In genomic region chr8:46991081-46991480, GRCm38 (mm10) we compare ENCODE assay signal across 20 mouse cellular contexts. TPM values are rescaled to one million over a fixed set of nuclear protein-coding genes. Genes with fewer than 3 reads are reported as not detected.
DNase-seq lines count a peak whose midpoint lies in the region; ATAC-seq and TF ChIP-seq lines count a peak whose summit lies in the region.
"Had no signal": no experiment of that assay in that cellular context is flagged by ENCODE, and none has a peak within 500 bp of the region (broad histone marks: within the 10 kb centered on the region; RNA-seq: fewer than 3 reads in every experiment).

No protein-coding gene starts in this region.

- H3K36me3 ChIP-seq in heart, postnatal 0 days (replicated peaks; ENCODE audit: control insufficient read depth, insufficient read depth, low read length) = no peaks in the 10 kb centered on the region
- no peaks in the 10 kb centered on the region for H3K36me3 ChIP-seq in lung, embryonic 16.5 days (ENCODE audit: control insufficient read depth, insufficient read depth, low read length)
- no peaks in the 10 kb centered on the region for H3K36me3 ChIP-seq in lung, postnatal 0 days (ENCODE audit: insufficient read depth, low read length)
- H3K36me3 ChIP-seq: heart, embryonic 12.5 days; lung, embryonic 15.5 days; midbrain, embryonic 10.5 days had no signal

- no peak overlapping the region for H3K27ac ChIP-seq in heart, postnatal 0 days (ENCODE audit: low read depth)
- H3K27ac ChIP-seq in lung, embryonic 16.5 days (ENCODE audit: low read length) = no peak overlapping the region
- H3K27ac ChIP-seq in lung, postnatal 0 days (ENCODE audit: low read length) = no peak overlapping the region
- H3K27ac ChIP-seq: forebrain, embryonic 13.5 days; lung, embryonic 15.5 days; midbrain, embryonic 10.5 days had no signal

- ATAC-seq in heart, postnatal 0 days (ENCODE audit: insufficient read depth, low read depth) = peak; percentile 47; the same call in 1 of the 2 replicates
- peak; percentile 47; the same call in 1 of the 2 replicates for ATAC-seq in lung, embryonic 16.5 days (ENCODE audit: low read depth)
- ATAC-seq in lung, postnatal 0 days = peak; percentile 92
- ATAC-seq in erythroblast, adult 5-6 weeks (replicated peaks; ENCODE audit: low FRiP score, poor library complexity, severe bottlenecking) = no peak
- ATAC-seq: forebrain, embryonic 13.5 days; hindbrain, embryonic 16.5 days had no signal

- TF ChIP-seq CTCF in heart, postnatal 0 days (IDR thresholded peaks at IDR 0.05; ENCODE audit: low read depth) = no peak
- no peak for TF ChIP-seq CTCF in lung, adult 2 months (IDR thresholded peaks at IDR 0.05; ENCODE audit: insufficient read depth, low read length)
- TF ChIP-seq CTCF in lung, postnatal 0 days (IDR thresholded peaks at IDR 0.05) = no peak

- no peaks in the 10 kb centered on the region for H3K4me1 ChIP-seq in heart, postnatal 0 days (ENCODE audit: control insufficient read depth, insufficient read depth)
- 0 out of 2 replicates have a peak, but pooled peaks cover 5% of the 10 kb centered on the region for H3K4me1 ChIP-seq in lung, embryonic 16.5 days (replicated peaks; ENCODE audit: control insufficient read depth, insufficient read depth, low read length)
- H3K4me1 ChIP-seq in lung, adult 2 months (ENCODE audit: control insufficient read depth, insufficient read depth, low read length) = peaks cover 3% of the 10 kb centered on the region; the same call in 1 of the 2 replicates
- H3K4me1 ChIP-seq in lung, postnatal 0 days (ENCODE audit: insufficient read depth, low read depth, low read length) = no peaks in the 10 kb centered on the region
- H3K4me1 ChIP-seq: heart, embryonic 12.5 days; midbrain, embryonic 10.5 days had no signal

- H3K27me3 ChIP-seq in heart, postnatal 0 days (ENCODE audit: control insufficient read depth, insufficient read depth, low read length) = no peaks in the 10 kb centered on the region
- H3K27me3 ChIP-seq in lung, embryonic 16.5 days (ENCODE audit: control insufficient read depth, insufficient read depth, low read depth, low read length) = no peaks in the 10 kb centered on the region
- no peaks in the 10 kb centered on the region for H3K27me3 ChIP-seq in lung, postnatal 0 days (replicated peaks; ENCODE audit: insufficient read depth, low read length)
- H3K27me3 ChIP-seq: forebrain, embryonic 13.5 days; heart, embryonic 12.5 days; lung, embryonic 15.5 days had no signal

- H3K9me3 ChIP-seq in heart, postnatal 0 days (replicated peaks; ENCODE audit: control insufficient read depth, low read length) = no peaks in the 10 kb centered on the region
- no peaks in the 10 kb centered on the region for H3K9me3 ChIP-seq in lung, embryonic 16.5 days (ENCODE audit: control insufficient read depth, low read length)
- H3K9me3 ChIP-seq in lung, postnatal 0 days (ENCODE audit: low read length) = no peaks in the 10 kb centered on the region
- H3K9me3 ChIP-seq: forebrain, embryonic 13.5 days; heart, embryonic 12.5 days; lung, embryonic 15.5 days; midbrain, embryonic 10.5 days had no signal

- no peak overlapping the region for H3K9ac ChIP-seq in heart, postnatal 0 days (replicated peaks; ENCODE audit: low read depth, low read length)
- H3K9ac ChIP-seq in lung, embryonic 16.5 days (ENCODE audit: low read length) = no peak overlapping the region
- no peak overlapping the region for H3K9ac ChIP-seq in lung, postnatal 0 days (replicated peaks; ENCODE audit: low read depth)
- H3K9ac ChIP-seq: forebrain, embryonic 13.5 days; heart, embryonic 12.5 days; lung, embryonic 15.5 days had no signal

- WGBS in heart, postnatal 0 days = 35% methylated on average over 5 of the region's 5 CpGs
- WGBS in lung, embryonic 16.5 days = 40% methylated on average over 5 of the region's 5 CpGs
- 36% methylated on average over 5 of the region's 5 CpGs for WGBS in lung, adult 2 months
- whole genome bisulfite sequencing in lung, postnatal 0 days = 42% methylated on average over 5 of the region's 5 CpGs

- H3K4me3 ChIP-seq in heart, postnatal 0 days (ENCODE audit: low read depth, low read length) = no peak overlapping the region
- no peak overlapping the region for H3K4me3 ChIP-seq in lung, embryonic 16.5 days (ENCODE audit: low read length)
- H3K4me3 ChIP-seq in lung, adult 2 months (replicated peaks; ENCODE audit: extremely low read depth, low read depth, low read length) = no peak overlapping the region
- no peak overlapping the region for H3K4me3 ChIP-seq in lung, postnatal 0 days (ENCODE audit: low read depth, low read length)
- H3K4me3 ChIP-seq: forebrain, embryonic 13.5 days; heart, embryonic 12.5 days; lung, embryonic 15.5 days; midbrain, embryonic 10.5 days had no signal

- H3K4me2 ChIP-seq in heart, postnatal 0 days (ENCODE audit: low read depth, low read length) = no peak overlapping the region
- no peak overlapping the region for H3K4me2 ChIP-seq in lung, embryonic 16.5 days (ENCODE audit: low read depth, low read length)
- H3K4me2 ChIP-seq in lung, postnatal 0 days (replicated peaks; ENCODE audit: low read depth, low read length) = no peak overlapping the region
- H3K4me2 ChIP-seq: forebrain, embryonic 13.5 days; heart, embryonic 12.5 days; lung, embryonic 15.5 days had no signal

- intact Hi-C loops in heart, postnatal 10 days (cut with DNase I) = no loop called here

- TF ChIP-seq EP300 in heart, postnatal 0 days (IDR thresholded peaks at IDR 0.05; ENCODE audit: low read depth) = no peak
- peak; percentile 25; the same call in 1 of the 2 replicates for TF ChIP-seq EP300 in lung, postnatal 0 days (IDR thresholded peaks at IDR 0.05)

- no peak for DNase-seq in heart, postnatal 0 days (ENCODE audit: low spot score)
- no peak for DNase-seq in heart, postnatal 10 days
- no peak for DNase-seq in lung, adult 2 months
- DNase-seq in lung, postnatal 0 days (ENCODE audit: low spot score) = peak; percentile 74
- no peak for DNase-seq in spleen, postnatal 4 days (ENCODE audit: low spot score in 2 of 2)
- DNase-seq: cerebellum, postnatal 10 days; embryo, embryonic 11 days; gastrocnemius, postnatal 36 days; heart, postnatal 4 days; layer of hippocampus, adult 9-11 months; liver; thymus, postnatal 4 days had no signal

- TF ChIP-seq POLR2A in lung, adult 2 months (IDR thresholded peaks at IDR 0.05; ENCODE audit: borderline replicate concordance, extremely low read depth, low read depth, low read length) = no peak

RNA-seq across cellular contexts. Expression of gene Enpp6, which starts 4.4 kb away (rescaled TPM):
- 7.7 and 13.0 TPM in 2 replicates for total RNA-seq in heart, postnatal 0 days (2014; rRNA removed; ENCODE audit: low replicate concordance)
- polyA plus RNA-seq in heart, postnatal 0 days (2015; fragmentation: Nextera tagmentation; extraction: Ambion mirVana) = 5.4 and 5.5 TPM in 2 replicates
- total RNA-seq in heart, postnatal 10 days (2021) = 1 to 10 TPM; 6.5 to 8.6 TPM
- 0.89 and 1.1 TPM in 2 replicates for polyA plus RNA-seq in lung, embryonic 16.5 days (2015; fragmentation: Nextera tagmentation; extraction: Ambion mirVana)
- 2.4 and 10.4 TPM in 2 replicates for polyA plus RNA-seq in lung, adult 2 months (2012; rRNA removed)
- polyA plus RNA-seq in lung, postnatal 0 days (2015; fragmentation: Nextera tagmentation; extraction: Ambion mirVana) = 0.49 and 0.86 TPM in 2 replicates
- total RNA-seq in erythroblast, adult 5-6 weeks (2015; ENCODE audit: low replicate concordance) = 1.5 TPM in 1 of 2 replicates, not detected in the other
- 3.1 TPM in 1 of 2 replicates, not detected in the other for total RNA-seq in erythroblast, adult 5-6 weeks (2017; ENCODE audit: low replicate concordance)
- total RNA-seq: monocyte, adult 5-6 weeks had no signal
